Mouse (Mus musculus): ENCODE results near the gene Kin.

Gene Kin

DNA sequence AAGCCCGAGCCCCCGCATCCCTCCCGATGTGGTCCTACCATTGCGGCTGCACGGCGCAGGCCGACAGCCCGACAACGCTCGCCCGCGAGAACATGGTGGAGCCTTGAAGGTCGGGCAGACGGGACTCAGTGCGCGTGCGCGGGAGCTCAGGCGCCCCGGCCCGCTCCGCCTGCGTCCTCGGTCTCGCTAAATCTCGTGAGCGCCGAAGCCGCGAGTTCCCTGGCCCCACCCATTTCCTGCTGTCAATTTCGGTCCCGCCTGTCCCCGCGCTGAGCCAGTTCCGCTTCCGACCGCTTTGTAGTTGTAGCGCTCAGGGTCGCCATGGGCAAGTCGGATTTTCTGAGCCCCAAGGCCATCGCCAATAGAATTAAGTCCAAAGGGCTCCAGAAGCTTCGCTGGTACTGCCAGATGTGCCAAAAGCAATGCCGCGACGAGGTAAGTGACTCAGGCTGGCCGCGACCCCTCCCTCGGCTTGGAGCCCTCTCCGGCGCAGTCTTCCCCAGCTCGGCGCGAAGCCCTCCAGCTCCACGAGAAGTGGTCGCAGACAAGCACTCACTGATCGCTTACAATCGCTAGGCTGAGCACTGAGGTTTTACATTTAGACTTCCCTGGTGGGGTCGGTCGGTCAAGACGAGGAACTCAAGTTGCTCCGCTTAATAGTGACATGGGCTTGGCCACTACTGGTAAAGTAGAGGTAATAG is at the start of gene Kin, which contains the start of gene Atp5c1:
Gene Kin (plus strand): TSS at position 284 of the 701 bp plus-strand sequence.
Gene Atp5c1 (minus strand): TSS at position 201 of the 701 bp plus-strand sequence.
- peak; percentile 98 for DNase-seq (ENCODE audit: low spot score)

DNA sequence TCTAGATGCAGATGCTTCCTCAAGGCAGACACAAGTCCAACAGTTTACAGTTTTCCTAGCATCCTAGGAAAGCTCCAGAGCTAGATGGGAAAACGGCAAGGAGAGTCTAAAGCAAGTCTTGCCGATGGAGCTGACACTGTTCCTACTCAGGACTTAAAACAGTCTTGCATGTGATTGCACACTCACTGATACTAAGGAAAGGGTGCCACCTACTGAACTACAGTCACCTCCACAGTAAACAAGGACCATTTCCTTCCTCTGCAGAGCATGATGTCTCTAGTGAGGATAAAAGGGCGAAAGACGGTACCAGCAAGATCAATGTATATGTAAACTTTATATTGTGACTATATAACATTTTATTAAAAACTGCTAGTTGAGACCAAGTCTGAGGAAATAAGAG is 46.7 kb upstream of the Kin start:
- DNase-seq (ENCODE audit: low spot score), result no peak

DNA sequence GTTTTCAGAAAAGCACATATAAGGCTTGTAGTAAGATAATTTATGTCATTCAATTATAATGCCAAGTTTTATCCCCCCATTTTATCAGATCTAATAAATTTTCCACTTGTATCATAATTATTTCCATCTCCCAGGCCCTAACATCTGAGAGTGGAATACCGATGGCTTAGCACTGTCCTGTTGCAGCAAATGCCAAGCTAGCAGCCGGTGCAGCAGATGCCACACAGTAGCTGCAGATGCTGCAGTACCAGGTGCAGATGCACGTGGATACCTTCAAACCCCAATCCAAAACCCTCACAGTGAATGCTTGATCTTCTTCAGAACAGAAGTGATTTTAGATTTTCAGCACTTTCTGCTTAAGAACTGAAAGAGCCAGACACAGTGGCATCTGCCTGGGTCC is 45.4 kb upstream of the Kin start:
- no peak for DNase-seq (ENCODE audit: low spot score)

DNA sequence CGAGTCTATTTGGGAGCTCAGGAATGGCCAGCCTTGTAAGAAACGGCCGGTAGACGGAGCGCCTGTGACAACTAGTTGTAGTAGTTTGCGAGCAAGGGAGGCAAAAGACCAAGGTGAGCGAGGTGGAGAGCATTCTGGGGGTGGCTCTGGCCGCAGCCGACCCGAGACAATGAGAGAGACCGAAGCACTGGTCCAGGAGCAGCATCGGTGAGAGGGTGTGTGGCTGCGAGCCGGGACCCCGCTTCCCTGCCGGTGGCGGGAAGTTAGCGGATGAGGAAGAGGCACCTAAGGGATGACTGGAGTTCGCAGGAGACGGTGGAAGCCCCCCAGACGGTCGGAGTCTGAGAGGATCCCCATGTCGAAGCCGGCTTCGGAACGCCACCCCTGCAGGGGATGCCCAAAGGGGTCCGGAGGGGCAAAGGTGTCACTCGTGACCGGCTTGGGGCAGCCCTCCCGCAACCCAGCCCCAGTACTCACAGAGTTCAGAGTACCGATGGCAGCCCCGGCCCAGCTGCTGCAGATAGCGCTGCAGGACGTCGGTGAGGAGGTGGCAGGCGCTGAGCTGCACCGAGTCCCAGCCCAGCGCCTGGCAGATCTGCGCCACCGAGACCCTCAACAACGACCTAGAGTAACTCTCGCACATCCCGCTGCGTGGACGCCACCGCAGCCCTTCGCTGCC is 32.5 kb upstream of the Kin start:
- DNase-seq (ENCODE audit: low spot score), result peak; percentile 9

DNA sequence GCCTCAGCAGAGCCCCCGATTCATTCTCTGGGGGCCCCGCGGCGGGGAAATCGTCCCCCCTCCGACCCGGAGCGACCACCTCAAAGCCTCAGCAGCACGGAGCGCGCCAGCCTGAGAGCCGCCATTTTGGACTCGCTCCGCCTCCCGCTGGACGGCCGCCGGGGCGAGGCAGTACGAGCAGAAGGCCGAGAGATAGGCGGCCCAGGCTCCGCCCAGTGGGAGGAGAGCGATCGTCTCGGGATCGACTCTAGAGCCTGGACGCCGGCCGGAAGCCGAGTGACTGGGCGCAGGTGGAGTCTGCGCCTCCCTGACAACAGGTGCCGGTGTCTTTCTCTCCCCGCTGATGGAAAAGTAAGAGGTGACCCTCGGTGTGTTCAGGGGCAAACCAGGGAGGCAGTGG is 31.9 kb upstream of the Kin start, which contains the start of gene Taf3:
Gene Taf3 (minus strand): TSS at position 136 of the 400 bp plus-strand sequence.
- DNase-seq (ENCODE audit: low spot score), result peak; percentile 95

DNA sequence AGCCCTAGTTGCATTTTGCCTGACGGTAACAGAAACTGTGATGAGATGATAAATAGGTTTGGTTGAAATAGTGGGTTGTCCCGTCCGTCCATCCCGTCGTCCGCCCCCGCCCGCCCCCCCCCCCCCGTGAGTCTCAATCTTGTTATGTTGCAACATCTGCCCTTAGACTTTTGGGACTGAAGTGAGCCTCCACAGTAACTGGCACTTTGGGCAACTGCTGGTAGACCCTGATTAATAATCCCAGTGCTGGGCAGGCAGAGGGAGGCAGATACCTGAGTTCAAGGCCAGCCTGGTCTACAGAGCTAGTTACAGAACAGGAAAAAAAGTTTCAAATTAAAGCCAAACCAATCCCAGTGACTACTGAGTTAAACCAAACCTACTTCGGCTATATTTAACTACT is 30.9 kb upstream of the Kin start:
- no peak for DNase-seq (ENCODE audit: low spot score)

DNA sequence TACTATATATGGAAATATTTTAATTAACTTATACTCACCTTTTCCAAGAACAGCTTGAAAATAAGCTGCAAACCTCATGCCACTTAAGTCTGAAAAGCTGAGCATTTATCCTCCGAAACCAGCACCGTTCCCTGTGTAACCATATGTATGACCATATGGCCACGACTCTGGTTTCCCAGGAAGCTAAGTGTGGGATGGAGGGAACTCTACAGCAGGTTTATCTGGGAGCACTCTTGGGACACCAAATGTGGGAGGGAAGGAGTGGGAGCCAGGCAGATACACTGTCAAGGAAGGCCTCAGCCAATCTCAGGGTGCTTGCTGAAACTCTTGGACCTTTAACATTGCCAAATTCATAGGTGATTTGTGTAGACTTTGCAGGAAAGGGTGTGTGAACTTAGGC is 29.5 kb upstream of the Kin start:
- DNase-seq (ENCODE audit: low spot score), result no peak

DNA sequence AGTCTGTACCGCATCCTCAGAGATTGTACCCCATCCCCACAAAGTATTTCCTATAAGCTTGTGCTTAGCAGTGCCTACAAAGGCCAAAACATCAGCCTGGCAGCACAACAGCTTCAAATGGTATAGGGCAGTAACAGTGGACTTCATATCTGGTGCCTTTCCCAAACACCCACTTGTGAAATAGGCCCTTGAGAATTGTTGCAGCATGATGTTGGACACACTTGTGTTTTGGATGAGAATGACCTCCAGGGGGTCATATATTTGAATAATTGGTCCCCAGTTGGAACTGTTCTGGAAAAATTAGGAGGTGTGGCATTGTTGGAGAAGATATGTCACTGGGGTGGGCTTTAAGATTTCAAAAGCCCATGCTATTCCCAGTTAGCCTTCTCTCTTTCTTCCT is 28.4 kb upstream of the Kin start:
- no peak for DNase-seq (ENCODE audit: low spot score)

DNA sequence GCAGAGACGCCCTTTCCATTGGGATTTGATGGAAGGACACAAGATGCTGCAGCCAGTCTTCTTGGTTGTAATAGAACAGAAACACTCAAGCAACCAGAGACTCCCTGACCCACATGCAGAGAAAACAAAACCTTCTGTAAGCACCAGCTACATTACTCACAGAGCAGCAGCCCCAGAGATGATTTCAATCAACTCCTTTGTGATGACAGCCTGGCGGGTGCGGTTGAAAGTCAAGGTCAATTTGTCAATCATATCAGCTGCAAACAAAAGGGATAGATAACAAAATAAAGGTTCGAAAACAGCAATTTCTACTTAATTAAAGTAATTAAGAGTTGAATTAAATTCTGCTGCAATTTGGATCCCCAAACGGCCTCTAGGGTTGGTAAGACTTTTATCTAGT is 21.6 kb upstream of the Kin start:
- no peak for DNase-seq (ENCODE audit: low spot score)

DNA sequence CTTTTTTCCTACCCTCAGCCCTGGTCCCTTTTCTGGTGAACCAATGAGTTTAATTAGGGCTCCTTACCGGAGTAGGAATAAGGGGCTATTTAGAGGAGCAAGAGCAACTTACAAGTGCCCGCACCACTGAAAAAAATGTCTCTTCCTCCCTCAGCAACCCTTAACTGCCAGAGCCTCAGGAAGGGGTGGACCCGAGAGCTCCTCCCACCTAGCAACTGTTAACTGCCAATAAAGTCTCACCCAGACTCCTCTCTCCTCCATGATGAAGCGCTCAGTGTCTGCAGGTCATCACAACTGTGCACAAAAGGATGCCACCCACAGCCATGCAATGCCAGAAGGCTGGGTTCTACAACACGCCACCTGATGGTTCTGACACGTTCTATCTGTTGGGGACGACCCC is 8.6 kb upstream of the Kin start:
- no peak for DNase-seq (ENCODE audit: low spot score)

DNA sequence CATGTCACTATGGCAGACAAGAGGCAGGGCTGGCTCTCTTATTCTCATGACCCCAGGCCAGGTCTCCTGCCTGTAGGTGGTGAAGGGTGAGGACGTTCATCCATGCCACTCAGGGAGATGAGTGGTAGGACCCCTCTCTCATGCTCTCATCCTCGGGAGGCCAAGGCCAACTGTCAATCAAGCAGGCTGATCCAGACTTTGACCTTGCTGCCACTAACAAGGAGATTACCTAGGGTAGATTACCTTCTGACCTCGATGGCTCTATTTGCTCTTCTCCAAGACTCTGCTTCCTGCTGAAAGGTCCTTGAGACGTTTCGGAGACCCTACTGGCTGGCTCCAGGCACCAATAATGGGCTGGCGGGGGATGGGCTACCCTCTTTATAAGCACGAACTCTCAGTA is 5.9 kb upstream of the Kin start:
- DNase-seq (ENCODE audit: low spot score), result no peak

DNA sequence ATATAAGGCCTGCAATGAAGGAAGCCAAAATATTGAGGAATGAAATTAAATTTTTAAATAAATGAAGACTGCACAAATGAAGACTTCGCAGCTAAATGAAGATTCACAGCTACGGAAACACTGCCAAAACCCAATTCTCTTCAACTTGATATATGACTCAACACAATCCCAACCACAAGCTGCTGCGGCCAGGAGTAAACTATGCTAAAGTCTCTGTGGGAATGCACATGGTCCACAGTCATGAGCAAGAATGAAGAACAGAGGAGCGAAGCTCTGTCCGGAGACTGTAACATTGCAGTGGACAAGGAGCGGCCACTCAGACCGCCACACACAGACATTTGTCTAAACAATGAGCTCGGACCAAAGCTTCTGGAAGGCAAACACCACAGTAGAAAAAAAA is 3.7 kb upstream of the Kin start:
- DNase-seq (ENCODE audit: low spot score), result no peak

DNA sequence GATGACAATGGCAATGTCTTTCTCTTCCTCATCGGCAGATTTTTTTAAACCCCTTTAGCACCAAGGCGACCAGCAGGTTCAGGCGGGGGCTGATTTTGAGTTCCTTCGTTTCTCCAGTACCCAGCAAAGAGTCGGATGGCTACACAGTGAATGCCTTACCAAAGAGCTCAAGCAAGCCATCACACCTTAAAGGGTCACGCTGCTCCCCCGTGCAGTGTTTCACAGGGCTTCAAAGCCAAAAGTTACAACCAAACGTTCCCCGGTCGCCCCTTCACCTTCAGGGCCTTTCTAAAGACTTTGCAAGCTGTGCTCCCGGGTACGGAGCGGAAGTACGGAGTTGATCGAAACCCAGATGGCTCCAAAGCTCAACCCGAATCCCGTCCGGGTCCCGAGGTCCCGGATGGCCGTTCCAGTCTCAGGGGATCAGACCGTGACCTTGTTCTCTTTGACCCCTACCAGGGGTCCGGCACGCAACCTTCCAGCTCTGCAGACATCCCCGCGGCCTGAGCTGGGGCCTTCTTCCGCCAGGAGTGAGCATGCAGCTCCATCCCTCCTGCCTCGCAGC is 566 bp upstream of the Kin start:
- no peak for DNase-seq (ENCODE audit: low spot score)

DNA sequence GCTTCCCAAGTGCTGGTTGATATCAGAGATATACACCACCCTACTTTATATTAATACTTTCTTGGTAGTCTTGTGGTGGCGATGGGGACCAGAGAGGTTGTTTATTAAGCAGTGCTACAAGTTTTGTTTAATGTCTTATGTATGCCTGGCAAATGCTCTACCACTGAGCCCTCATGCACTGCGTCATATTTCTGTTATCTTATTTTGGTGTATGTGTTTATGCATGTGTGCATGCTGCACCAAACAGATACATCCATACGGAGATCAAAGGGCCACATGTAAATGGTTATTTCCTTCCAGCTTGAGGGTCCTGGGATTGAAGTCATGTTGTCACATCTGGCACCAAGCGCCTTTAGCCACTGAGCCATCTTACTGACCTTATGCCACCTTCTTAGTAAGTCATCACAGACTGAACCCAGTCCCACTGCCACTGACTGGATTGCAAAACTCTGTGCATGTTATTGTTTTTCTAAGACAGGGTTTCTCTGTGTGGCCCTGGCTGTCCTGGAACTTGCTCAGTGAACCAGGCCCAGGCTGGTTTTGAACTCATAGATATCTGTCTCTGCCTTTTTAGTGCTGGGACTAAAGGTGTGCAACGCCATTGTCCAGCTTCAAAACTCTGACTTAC is 1.2 kb downstream of the Kin start:
- no peak for DNase-seq (ENCODE audit: low spot score)

DNA sequence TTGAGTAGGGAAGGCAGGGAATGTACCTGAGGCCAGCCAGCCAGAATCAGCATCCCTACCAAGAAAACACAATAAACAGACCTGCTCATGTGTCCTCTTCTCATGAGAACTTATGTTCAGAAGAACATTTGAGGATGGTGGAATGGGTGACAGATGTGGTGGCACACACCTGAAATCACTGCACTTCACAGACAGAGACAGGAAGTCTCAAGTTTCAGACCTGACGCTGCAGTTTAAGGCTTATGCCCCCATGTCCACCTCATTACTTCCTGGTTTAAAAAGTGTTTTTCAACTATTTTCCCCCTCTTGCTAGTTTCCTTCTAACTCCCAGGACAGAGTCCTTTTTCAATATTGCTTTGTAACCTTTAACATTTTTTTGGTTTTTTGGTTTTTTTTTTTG is 2.3 kb downstream of the Kin start:
- peak; percentile 8 for DNase-seq (ENCODE audit: low spot score)

DNA sequence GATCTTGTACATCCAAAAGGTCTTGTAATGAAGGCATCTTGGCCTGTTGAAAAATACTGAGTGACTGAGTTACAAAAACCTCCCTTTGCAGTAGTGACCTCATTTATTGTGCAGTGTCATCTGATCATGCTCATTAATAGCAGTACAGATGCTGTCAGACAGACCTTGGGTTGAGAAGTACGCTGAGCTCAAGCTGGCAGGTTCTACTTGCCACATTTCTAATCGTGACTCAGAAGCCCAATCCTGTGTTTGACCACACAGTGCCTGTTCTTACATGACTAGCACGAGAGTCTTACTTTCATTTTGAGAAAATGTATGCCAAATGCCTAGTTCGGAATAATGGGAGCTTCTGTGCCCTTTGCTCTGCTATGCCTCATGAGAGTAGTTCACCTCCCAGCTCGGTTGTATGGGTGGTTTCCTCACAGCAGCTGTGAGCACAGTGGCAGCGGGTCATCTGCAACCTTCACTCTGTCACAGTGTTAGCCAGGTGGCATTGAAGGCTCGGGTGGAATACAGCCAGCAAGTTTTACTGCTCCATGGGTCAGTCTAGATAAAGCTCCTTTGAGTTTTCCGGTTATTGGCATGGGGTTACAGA is 7.0 kb downstream of the Kin start:
- no peak for DNase-seq (ENCODE audit: low spot score)

DNA sequence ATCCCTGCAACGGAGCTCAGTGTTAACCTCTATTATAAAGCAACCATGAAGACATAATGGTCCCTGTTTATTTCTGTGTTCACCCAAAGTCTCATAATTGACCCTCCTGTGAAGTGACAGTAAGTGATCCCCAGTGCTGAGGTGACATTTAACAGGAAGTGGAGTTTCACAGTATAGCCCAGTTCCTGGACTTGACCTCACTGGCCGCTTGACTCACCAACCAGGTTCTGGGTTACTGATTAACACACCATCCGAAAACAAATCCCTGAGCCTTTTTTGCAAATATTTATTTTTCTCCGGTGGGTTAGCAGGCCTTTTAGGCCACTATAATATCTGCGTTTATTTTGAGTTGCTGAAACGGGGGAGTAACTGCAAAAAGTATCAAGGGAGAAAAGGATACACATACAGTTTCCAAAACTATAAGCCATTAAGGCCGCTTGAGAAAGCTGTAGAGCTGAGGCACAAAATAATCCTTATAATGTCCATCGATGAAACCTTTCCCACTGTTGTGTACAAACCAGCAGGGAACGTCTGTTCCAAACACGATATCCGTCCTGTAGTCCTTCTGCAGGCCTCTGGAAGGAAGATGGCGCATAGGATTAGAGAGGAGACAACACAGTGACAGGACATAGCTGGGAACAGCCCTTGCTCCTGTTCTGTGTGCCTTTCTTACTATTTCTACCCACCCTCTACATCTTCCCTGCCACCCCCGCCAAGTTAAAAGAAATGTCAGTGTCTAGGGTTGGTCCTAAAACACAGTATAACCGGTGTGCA is 14.1 kb downstream of the Kin start:
- DNase-seq (ENCODE audit: low spot score), result no peak

DNA sequence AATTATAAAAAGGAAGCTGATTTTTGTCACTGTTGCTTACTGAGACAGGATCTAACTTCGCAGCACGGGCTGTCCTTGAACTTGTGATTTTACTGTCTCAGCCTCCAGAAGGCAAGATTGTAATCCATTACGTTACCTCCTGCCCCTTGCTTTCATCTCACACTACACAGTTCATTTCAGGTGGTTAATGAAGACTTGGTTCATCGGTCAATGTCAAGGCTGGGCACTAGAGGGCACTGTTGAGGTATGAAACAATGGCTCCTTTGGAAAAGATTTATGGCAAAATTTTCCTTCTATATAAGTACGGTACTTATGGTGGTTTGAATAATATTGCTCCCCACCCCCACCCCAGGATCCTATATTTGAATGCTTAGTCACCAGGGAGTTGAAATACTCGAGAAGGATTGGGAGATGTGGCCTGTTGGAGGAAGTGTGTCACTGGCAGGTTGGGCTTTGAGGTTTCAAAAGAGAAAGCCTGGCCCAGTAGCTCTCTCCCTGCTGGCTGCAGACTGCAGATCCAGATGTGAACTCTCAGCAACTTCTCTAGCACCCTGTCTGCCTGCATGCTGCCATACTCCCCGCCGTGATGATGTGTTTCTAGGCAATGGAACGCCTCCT is 18.3 kb downstream of the Kin start:
- DNase-seq (ENCODE audit: low spot score), result peak; percentile 25

DNA sequence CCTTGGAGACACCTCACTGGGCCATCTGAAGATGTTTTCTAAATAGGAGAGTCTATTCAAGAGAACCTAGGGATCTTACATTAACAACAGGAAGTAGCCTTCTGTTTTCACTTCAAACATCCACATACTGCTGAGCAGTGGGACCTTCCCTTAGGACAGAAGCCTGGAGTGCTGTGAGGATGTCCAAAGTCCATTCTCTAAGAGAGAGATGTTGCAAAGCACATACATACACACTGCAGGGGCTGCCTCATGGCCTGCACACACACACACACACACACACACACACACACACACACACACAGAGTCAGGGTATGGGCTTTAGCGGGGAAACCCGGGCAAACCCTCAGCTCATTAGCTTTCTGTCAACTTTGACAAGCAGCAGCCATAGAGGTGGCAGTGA is 20.1 kb downstream of the Kin start:
- no peak for DNase-seq (ENCODE audit: low spot score)

DNA sequence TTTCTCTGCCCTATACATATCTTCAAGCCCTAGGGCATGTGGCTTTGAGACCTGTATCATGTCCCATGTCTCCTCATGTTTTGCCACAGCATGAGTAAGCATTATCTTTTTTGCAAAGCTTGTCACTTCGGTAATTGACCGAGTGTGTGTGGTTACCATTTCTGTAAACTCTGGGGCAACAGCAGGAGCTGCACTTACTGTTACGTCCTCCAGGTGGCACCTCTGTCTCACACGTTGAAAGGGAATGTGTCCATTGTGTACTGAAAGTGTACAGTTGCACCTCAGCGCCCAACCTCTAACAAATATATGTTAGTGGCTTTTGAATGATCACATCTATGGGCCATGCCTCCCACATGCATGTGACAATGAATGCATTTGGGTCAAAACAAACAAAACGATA is 20.8 kb downstream of the Kin start:
- peak; percentile 23 for DNase-seq (ENCODE audit: low spot score)

DNA sequence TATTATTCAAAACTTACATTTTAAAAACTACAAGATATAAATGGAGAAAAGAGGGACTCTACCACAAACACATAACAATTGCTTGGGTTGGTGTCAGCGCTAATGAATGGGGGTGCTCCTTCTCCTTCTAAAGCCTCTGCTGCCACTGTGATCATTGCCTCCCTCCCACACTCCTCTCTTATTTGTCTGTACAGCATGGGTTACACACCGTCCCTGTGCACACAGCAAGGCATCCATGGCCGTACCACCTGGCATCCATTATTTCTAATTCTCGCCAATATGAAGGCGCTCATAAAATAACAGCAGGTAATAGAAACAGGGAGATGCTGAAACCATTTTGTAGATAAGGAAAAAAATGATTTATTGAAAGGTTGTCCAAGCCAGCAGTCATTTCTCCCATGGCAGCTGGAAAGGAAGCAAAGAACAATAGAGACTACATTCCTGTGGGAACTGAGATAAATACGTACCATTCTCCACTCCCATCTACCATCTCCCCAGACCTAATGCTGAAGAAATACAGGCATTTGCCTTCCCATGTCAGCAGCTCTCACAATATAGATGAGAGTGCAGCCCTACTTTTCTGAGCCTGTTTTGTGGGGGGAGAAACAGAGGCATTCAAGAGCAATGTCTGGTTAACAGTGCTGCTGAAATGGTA is 28.3 kb downstream of the Kin start:
- DNase-seq (ENCODE audit: low spot score), result no peak

Data from T-cell, adult 2 months (primary cell).